Mouse (Mus musculus): ENCODE data around the gene Nhlh1. TPM values are rescaled to one million over a fixed set of nuclear protein-coding genes. Genes with fewer than 3 reads are reported as not detected.

Gene Nhlh1
- total RNA-seq (2021), result under 1 TPM; 0.32 to 0.44 TPM

DNA sequence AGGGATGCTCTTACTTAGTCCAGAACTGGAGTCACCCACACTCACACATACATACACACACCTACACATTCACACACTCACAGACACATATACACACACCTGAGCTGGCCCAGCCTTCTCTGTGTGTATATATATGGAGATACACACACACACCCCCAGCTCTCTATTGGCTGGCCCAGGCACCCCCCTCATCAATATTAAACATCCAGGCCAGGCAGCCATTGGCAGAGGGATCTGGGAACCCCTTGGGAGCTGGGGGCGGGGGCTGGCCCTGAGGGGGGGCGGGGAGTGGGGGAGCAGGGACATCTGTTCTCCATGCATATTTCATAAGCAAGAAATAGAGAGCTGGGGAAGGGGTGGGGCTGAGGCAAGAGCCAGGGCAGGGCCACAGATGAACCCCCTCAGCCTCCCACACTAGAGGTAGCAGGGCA, at the start of gene Nhlh1:
TSS of gene Nhlh1 (minus strand) at position 83 of the 431 bp plus-strand sequence.
- intact Hi-C loops (cut with DNase I), result no loop called here
- DNase-seq, result peak; percentile 89

GRCm38 (mm10) chr1:172105101-172105500, 47.7 kb upstream of the Nhlh1 start:
- no peak for DNase-seq
- intact Hi-C loops (cut with DNase I), result no loop called here

GRCm38 (mm10) chr1:172103619-172104018, 46.2 kb upstream of the Nhlh1 start:
- DNase-seq, result no peak
- intact Hi-C loops (cut with DNase I), result no loop called here

DNA sequence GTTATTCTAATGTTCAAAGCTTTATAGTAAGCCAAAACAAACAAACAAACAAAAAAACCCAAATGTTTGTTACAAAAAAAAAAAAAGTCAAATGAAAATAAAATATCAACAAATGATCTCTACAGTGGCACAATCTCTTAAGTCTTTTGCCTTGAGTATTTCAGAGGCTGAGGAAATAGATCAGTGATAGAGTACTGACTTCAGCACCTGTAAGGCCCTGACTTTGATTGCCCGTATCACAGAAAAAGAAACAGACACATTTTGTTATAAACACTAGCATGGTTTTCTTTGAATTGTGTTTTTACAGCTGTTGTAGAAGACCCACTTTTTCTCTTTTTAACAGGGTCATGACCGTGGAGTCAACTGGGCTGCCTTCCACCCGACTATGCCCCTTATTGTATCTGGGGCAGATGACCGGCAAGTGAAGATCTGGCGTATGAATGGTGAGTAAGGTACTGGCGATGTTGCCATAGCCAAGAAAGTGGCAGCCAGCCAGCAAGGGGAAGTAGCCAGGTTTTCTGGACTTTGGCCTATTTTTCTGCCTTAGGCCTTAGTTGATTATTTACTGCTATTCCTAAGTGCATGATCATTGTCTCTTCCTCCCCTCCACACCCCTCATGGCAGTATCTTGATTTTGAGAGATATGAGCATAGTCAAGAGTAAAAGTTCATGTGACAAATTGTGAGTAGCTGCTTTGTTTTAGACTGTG, 42.1 kb upstream of the Nhlh1 start:
- DNase-seq, result peak; percentile 29
- intact Hi-C loops (cut with DNase I), result no loop called here

DNA sequence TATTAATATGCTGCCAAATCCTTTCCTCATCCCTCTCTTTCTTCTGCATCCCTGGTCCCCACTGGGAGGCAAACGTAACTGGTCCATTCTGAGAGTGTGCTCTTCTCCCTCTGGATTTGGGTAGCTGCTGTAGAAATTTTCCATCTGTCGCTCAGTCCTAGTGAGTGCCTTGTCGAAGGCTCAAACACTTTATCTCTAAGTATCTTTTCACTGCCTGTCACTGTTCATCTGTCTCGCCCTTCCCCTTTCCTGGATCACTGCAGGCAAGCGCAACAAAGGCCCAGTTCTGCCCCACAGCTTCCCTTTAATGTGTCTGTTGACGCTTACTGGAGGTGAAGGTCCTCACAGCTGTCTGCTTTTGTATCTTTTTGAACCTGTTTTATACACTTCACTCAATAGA, 37.8 kb upstream of the Nhlh1 start:
- intact Hi-C loops (cut with DNase I), result no loop called here
- no peak for DNase-seq

- no peak for DNase-seq
- intact Hi-C loops (cut with DNase I), result no loop called here
These were observed 36.9 kb upstream of the Nhlh1 start for GRCm38 (mm10) chr1:172094295-172094694.

GRCm38 (mm10) chr1:172093522-172093921, 36.1 kb upstream of the Nhlh1 start:
- intact Hi-C loops (cut with DNase I), result no loop called here
- DNase-seq, result no peak

GRCm38 (mm10) chr1:172082899-172083445, 25.6 kb upstream of the Nhlh1 start:
- no peak for DNase-seq
- intact Hi-C loops (cut with DNase I), result no loop called here

GRCm38 (mm10) chr1:172082101-172082898, 24.9 kb upstream of the Nhlh1 start, which contains the start of the genes Copa and Ncstn:
Gene Copa (plus strand): TSS chr1:172082529.
Gene Ncstn (minus strand): TSS chr1:172082795.
- intact Hi-C loops (cut with DNase I), result no loop called here
- DNase-seq, result peak; percentile 93

DNA sequence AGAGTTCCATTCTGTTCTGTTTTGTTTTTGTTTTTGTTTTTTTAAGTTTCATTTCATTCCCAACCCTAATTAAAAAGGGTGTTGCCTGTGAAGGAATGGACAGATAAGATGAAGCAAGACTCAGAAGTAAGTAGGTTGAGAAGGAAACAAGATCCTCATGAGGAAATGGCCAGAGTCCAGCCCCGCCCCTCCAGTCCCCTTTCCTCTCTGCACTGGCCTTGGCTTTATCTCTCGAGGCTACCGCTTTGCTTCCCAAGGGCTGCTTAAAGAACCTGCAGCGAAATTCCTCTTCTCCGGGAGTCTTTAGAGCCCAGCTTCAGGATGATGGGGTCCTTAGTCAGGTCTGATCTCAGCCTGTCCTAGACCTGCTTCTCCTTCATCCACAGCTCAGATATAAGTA, 20.6 kb upstream of the Nhlh1 start:
- no peak for DNase-seq
- intact Hi-C loops (cut with DNase I), result no loop called here

- intact Hi-C loops (cut with DNase I), result no loop called here
- no peak for DNase-seq
These were observed 15.2 kb upstream of the Nhlh1 start for GRCm38 (mm10) chr1:172072604-172073003.

DNA sequence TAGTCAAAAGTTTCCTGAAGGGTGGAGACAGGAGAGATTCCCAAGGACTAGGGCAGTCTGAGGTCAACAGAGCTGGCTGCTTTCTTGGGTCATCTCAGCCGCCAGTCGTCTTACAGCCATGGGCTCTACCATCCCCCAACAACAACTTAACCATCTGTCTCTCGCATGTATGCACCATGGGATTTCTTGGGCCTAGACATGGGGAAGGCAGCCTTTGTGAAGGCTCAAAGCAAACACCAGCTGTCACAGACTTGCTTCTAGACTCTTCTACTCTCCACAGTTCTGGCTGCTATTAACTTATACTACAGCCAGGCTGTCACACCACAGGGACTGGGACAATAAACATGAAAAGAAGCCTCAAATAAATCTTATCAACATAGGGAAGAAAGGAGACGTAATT, 14.2 kb upstream of the Nhlh1 start:
- DNase-seq, result no peak
- intact Hi-C loops (cut with DNase I), result no loop called here

GRCm38 (mm10) chr1:172070227-172070626, 12.9 kb upstream of the Nhlh1 start:
- no peak for DNase-seq
- intact Hi-C loops (cut with DNase I), result no loop called here

GRCm38 (mm10) chr1:172064613-172065141, 7.3 kb upstream of the Nhlh1 start:
- DNase-seq, result peak; percentile 88
- intact Hi-C loops (cut with DNase I), result no loop called here

GRCm38 (mm10) chr1:172063291-172064023, 6.1 kb upstream of the Nhlh1 start:
- no peak for DNase-seq
- intact Hi-C loops (cut with DNase I), result no loop called here

GRCm38 (mm10) chr1:172062101-172062500, 4.7 kb upstream of the Nhlh1 start:
- DNase-seq, result no peak
- intact Hi-C loops (cut with DNase I), result no loop called here

DNA sequence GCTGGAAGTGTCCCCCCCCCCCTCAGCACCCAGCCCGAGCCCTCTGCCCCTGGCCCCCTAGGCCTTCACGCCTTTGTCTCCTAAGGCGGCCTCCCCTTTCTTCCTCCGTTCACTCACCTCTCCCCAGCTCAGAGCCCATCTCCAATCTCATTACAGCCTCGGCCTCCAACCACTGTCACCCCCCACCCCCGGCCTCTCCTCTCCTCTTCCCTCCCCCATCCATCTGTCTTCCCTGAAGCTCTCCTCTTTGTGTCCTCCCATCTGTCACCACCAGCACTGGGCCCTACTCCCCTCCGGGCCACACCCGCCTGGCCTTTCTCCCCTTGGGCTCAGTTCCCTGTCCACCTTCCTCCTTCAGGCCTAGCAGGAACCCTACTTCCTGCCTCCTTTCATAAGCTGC, 3.8 kb upstream of the Nhlh1 start:
- intact Hi-C loops (cut with DNase I), result no loop called here
- DNase-seq, result peak; percentile 84

DNA sequence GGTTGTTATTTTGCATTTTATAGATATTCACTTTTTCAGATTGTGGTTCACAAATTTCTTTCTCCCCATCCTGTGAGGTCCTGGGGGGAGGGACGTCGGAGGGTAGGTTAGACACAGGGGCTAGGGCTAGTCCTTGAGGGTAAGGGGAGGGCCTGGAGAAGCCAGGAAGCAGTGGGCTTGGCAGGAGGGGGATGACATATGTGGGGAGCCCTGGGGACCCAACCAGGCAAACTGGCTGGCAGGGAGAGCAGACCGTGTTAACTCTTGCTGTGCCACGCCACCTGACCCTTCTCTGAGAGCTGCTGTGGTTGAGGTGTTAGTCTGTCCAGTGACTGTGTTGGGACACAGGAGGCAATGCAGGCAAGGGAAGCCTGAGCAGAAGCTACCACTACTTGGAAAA, 3.3 kb upstream of the Nhlh1 start:
- intact Hi-C loops (cut with DNase I), result no loop called here
- peak; percentile 89 for DNase-seq

- intact Hi-C loops (cut with DNase I), result no loop called here
- DNase-seq, result peak; percentile 61
These were observed 1.5 kb upstream of the Nhlh1 start for GRCm38 (mm10) chr1:172058874-172059273.

- intact Hi-C loops (cut with DNase I), result no loop called here
- DNase-seq, result peak; percentile 72
These were observed 948 bp upstream of the Nhlh1 start for GRCm38 (mm10) chr1:172058321-172058720.

DNA sequence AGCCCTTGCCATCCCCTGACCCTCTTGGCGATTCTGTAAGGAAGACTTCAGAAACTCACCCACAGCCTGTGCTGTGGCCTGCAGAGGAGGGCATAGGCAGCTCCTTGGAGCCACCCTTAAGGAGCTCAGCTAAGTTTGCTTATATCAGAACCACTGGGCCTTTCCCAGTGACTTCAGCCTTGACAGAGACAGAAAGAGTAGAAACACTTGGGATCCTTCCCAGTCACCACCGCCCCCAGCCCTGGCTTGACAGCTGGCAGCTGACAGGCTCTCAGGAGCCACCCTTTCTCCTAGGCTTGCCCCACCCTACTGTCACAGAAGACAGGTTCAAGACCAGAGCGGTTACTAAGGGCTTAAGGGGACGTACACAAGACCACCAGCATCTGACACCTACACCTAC, 1.1 kb downstream of the Nhlh1 start:
- no peak for DNase-seq
- intact Hi-C loops (cut with DNase I), result no loop called here

All from left cerebral cortex, postnatal 4 days (tissue).